Mouse (Mus musculus): ENCODE measurements around the gene 4931409K22Rik.
"Not testable (repeated sequence)": the region's sequence is repeated elsewhere in the genome, so short reads cannot be mapped to it uniquely, and the experiment has no call there.

Gene 4931409K22Rik

DNA sequence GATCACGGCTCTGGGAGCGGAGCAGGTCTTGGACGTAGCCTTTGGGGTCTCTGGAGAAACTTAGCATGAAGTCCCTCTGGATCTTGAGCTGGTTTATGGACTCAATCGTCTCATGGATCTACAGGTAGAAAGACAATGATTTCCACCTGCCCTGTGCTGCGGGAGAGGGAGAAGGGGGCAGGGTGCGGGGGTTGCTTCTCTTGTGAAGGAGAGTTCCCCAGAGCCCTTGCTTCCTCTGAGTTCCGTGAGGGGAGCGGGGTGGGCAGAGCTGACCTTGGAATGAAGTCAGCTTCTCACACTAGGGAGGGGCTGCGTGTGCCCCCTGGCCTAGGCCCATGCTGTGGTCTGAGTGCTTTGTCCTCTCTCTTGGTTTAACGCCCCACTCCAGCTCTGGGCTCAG, 36.6 kb upstream of the 4931409K22Rik start:
- DNase-seq (ENCODE audit: low read depth, low spot score): no peak

- no peak for DNase-seq (ENCODE audit: low read depth, low spot score)
Measured at GRCm38 (mm10) chr5:24592471-24593160, 36.0 kb upstream of the 4931409K22Rik start.

DNA sequence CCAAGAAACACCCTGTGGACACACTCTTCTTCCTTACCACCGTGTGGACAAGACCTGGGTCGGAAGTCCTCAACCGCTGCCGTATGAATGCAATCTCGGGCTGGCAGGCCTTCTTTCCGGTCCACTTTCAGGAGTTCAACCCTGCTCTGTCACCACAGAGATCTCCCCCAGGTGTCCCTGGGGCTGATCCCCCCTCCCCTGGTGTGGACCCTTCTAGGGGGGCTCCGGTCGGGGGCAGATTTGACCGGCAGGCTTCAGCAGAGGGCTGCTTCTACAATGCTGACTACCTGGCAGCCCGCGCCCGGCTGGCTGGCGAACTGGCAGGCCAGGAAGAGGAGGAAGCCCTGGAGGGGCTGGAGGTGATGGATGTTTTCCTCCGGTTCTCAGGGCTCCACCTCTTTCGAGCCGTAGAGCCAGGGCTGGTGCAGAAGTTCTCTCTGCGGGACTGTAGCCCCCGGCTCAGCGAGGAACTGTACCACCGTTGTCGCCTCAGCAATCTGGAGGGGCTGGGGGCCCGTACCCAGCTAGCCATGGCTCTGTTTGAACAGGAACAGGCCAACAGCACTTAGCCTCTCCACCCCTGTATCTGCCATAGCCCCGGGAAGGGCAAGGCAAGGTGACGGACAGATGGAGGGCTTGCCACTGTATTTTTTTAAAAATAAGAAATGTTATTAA, 35.3 kb upstream of the 4931409K22Rik start:
- DNase-seq (ENCODE audit: low read depth, low spot score): no peak

DNA sequence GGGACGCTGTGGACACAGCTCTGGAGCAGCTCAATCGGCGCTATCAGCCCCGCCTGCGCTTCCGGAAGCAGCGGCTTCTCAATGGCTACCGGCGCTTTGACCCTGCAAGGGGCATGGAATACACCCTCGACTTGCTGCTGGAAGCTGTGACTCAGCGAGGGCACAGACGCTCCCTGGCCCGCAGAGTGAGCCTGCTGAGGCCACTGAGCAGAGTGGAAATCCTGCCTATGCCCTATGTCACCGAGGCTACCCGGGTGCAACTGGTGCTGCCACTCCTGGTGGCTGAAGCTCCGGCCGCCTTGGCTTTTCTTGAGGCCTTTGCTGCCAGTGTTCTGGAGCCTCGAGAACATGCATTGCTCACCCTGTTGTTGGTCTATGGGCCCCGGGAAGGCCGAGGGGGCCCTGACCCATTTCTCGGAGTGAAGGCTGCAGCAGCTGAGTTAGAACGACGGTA, 34.7 kb upstream of the 4931409K22Rik start:
- DNase-seq (ENCODE audit: low read depth, low spot score): no peak

DNA sequence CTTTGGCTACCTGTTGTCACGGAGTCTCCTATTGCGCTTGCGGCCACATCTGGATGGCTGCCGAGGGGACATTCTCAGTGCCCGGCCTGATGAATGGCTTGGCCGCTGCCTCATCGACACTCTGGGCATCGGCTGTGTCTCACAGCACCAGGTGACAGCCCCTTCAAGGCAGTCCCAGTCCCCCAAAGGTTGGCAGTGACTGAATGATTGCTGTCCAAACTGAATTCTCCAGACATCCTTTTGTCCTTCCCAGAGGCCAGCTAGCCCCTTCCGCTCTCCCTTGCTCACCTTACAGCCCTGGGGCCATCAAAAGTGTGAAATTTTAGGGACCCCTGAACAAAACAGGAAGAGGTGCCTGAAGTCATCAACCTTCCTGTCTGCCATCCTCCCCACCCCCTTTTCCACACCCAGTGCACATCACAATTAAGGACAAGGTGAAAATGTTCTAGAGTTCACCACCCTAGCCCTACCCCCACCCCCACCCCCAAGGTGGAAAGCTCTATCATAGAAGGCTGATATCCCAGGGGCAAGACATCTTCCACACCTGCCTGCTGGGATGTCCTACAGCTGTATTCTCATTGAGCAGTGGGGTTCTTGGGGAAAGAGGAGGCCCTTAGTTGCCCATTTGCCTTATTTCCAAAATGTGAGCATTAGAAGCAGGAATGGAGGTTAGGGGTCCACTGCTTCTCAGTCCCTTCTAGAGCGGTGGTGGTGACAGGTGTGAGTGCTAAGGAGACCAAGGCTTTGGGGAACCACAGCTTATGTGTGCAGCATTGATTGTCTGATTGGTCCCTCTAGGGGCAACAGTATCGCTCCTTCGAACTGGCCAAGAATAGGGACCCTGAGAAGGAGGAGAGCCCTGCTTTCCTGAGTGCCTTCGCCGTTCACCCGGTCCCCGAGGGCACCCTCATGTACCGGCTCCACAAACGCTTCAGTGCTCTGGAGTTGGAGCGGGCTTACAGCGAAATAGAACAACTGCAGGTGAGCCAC, 33.2 kb upstream of the 4931409K22Rik start:
- DNase-seq (ENCODE audit: low read depth, low spot score): no peak

DNA sequence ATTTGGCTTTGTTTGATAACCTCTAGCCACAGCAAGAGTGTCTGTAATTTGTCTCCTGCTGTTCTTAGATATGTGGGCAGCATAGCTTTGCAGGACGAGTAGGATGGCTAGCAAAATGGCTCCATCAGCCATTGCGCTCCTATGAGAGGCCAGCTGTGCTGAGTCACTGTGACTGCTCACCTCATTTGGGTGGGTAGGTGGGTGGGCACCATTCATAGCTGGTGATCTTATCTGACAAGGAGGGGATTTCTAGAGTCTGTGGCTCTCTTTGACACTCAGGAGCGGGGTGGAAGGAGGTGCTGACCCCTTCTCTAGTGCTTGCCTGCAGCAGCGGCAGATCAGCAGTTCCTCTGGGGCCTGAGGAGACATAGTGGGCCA, 30.6 kb upstream of the 4931409K22Rik start:
- DNase-seq (ENCODE audit: low read depth, low spot score): peak; percentile 58

GRCm38 (mm10) chr5:24586547-24587199, 30.1 kb upstream of the 4931409K22Rik start, which contains the start of gene Chpf2:
TSS of gene Chpf2 (plus strand) at chr5:24586741.
- DNase-seq (ENCODE audit: low read depth, low spot score): peak; percentile 94

DNA sequence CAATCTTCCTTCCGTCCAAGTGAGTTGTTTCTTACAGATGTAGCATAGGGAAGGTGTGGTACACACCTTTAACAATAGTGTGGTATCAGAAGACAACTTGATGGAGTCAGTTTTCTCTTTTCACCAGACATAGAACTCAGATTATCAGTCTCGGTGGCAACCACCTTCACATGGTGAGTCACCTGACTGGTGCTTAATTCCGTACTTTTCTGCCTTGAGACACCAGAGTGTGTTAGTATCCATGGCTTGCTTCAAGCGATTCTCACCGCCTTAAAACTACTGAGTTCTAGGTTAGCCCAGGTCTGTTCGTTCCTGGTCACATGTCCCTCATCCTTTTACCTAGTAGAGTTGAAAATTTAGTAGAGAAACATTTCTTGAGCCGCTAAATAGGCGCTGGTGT, 29.5 kb upstream of the 4931409K22Rik start:
- DNase-seq (ENCODE audit: low read depth, low spot score): peak; percentile 53

- DNase-seq (ENCODE audit: low read depth, low spot score): no peak
Measured at GRCm38 (mm10) chr5:24578109-24578963, 21.7 kb upstream of the 4931409K22Rik start.

- peak; percentile 100 for DNase-seq (ENCODE audit: low read depth, low spot score)
Measured at GRCm38 (mm10) chr5:24577183-24577929, 20.7 kb upstream of the 4931409K22Rik start, which contains the start of gene Abcf2. TSS of gene Abcf2 (minus strand) at chr5:24577467.

GRCm38 (mm10) chr5:24576801-24577182, 20.2 kb upstream of the 4931409K22Rik start:
- peak; percentile 60 for DNase-seq (ENCODE audit: low read depth, low spot score)

DNA sequence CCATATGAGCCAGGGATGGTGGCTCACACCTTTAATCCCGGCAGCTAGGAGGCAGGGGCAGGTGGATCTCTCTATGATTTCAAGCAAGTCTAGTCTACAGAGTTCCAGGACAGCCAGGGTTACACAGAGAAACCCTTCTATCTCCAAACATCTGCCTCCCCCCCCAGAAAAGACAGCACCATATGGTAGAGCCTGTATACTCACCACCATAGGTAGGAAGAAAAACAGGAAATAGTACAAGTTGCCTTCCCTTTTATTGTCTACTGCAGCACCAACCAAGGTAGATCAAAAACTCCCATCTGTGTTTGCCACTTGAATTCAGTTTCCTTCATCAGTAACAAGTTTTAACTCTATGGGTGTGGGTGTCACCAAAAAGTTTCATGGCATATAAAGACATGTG, 19.3 kb upstream of the 4931409K22Rik start:
- no peak for DNase-seq (ENCODE audit: low read depth, low spot score)

DNA sequence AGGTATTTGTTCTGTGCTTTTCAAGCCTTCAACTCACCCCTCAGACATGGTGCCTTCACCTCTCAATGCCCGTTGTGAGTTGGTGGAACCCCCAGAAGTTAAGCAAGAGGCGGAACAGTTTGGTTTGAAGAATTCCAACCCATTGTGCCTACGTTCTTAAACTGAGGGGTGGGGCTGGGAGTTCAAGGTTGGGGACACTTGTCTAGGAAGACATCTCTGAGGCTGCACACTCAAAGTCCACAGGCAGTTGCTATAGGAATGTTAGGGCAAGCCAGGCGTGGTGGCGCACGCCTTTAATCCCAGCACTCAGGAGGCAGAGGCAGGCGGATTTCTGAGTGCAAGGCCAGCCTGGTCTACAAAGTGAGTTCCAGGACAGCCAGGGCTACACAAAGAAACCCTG, 1.3 kb downstream of the 4931409K22Rik start:
- DNase-seq (ENCODE audit: low read depth, low spot score): not testable (repeated sequence)

DNA sequence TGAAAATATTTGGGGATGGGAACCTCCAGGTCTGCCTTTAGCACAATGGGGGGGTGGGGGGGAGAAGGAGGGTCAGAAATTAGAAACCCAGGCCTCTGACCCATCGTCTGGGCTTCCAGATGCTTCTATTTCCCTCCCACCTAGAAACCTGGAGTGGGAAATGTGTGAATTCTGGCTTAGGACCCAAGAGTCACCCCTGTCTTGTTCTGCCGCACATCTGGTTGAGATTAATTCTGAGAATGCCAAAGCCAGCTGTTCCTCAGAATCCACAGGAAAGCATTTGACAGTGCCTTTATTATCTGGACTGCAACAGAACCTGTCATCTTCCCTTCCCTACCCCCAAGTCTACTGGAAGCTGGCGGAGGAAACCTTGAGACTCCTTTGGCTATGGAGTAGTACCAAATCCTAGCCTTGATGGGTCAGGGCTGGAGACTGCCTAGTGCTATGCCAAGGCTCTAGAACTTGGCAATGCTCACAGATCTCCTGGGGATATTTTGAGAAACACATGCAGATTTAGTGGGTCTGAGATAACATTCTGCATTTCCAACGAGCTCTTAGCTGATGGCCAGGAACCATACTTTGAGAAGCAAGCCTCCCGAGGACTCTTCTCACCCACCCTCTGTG, 2.9 kb downstream of the 4931409K22Rik start:
- DNase-seq (ENCODE audit: low read depth, low spot score): peak; percentile 56

DNA sequence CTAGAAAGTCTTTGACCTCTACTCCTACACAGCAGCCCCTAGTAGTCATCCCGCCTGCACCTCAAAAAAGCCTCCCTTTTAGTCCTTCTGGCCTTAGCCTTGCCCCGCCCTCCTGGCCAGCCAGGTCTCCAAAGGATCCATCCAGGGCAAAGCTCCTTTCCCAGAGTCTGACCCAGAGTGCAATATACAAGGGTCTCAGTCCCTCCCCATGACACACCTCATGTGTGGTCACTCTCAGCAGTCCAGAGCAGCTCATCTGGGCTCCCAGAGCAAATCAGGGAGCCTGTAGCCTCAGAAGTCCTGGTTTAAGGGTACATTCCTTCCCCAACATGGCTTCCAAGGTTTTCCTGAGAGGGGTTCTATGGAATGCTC, 5.3 kb downstream of the 4931409K22Rik start:
- DNase-seq (ENCODE audit: low read depth, low spot score): no peak

DNA sequence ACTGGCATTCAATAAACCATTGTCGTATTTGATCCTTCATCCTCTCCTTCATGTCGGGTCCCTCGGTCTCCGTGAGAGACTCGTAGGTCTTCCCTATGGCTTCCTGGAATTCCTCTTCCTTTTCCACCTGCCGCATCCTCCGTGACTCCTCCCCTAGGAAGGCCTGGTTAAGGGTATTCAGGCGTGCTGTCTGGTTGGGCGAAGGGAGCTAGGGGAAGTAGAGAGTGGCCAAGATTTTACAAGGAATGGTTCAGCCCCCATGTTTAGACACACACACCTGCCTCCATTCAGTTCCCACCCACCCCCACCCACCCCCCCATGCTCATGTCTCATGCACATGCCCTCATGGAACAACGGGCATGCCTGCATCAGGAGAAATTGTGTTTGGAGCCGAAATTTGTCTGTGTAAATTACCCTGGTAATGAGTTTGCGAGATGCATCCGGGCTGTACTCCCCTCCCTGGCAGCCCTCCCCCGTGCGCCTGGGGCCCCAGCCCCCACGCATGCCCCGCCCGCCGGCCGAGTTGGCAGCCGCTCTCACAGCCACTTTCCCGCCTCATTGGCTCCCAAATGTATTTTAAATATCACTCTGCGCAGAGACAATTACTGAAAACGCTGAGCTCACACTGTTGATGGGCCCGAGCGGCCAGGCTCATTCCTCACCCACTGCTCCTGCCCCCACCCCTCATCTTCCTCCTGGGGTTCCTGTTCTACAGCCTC, 5.9 kb downstream of the 4931409K22Rik start:
- no peak for DNase-seq (ENCODE audit: low read depth, low spot score)

DNA sequence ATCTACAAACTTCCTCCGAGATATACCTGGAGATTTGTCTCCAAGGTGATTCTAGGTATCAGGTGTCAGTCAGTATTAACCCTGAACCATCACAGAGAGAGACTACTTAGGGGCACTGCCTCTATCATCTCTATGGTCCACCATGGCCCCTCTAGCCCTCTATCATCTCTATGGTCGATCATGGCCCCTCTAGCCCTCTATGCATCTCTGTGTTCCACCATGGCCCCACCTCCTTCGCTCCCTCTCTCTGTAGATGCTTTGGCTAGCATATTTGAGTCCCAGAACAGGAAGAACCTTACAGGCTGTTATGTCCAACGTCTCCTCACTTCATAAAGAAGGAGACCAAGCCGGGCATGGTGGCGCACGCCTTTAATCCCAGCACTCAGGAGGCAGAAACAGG, 14.0 kb downstream of the 4931409K22Rik start:
- no peak for DNase-seq (ENCODE audit: low read depth, low spot score)

- no peak for DNase-seq (ENCODE audit: low read depth, low spot score)
Measured at GRCm38 (mm10) chr5:24541144-24541569, 15.5 kb downstream of the 4931409K22Rik start.
